Mouse (Mus musculus): Measurements from ENCODE around the gene Rpl18a. TPM values are rescaled to one million over a fixed set of nuclear protein-coding genes. Genes with fewer than 3 reads are reported as not detected.

Rpl18a gene
- polyA plus RNA-seq, 1 experiment = 3,709 TPM

DNA sequence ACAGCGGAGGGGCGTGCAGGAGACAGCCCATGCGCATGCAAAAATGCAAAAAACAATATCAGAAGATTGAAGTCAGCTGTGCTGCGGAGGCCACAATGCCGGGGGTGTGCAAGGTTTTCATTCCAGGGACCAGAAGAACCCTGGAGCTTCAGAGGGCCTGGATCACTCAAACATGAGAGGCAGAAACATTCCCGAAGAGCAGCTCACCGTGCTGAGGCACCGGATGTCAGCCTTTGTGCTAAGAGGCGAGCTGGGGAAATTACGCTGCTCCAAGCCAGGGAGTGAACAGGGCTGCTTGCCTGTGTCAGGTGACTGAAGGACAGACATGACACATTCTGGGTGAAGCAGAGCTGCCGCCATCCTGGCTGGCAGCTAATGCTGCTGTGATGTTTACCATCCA lies 16.7 kb downstream of the Rpl18a start:
- TF ChIP-seq CTCF (conservative IDR thresholded peaks at IDR 0.05; ENCODE audit: insufficient read depth, insufficient read length, low read depth, low read length) (no peak), POLR2A (IDR thresholded peaks at IDR 0.05; ENCODE audit: low read depth, low read length) (no peak)
- Histone ChIP-seq H3K36me3 (ENCODE audit: control insufficient read depth, insufficient read depth, low read length) (no peaks in the 10 kb centered on the region), H3K4me3 (ENCODE audit: insufficient read depth, low read depth, low read length) (no peak overlapping the region), H3K27me3 (replicated peaks; ENCODE audit: control insufficient read depth, insufficient read depth, low read length) (no peaks in the 10 kb centered on the region), H3K27ac (ENCODE audit: insufficient read depth, low read depth, low read length) (peak overlapping the region; percentile 43; the same call in 1 of the 2 replicates), H3K4me1 (ENCODE audit: control insufficient read depth, insufficient read depth, low read length) (no peaks in the 10 kb centered on the region)
- no peak for DNase-seq
- WGBS = 25% methylated on average over 11 of the region's 11 CpGs

DNA sequence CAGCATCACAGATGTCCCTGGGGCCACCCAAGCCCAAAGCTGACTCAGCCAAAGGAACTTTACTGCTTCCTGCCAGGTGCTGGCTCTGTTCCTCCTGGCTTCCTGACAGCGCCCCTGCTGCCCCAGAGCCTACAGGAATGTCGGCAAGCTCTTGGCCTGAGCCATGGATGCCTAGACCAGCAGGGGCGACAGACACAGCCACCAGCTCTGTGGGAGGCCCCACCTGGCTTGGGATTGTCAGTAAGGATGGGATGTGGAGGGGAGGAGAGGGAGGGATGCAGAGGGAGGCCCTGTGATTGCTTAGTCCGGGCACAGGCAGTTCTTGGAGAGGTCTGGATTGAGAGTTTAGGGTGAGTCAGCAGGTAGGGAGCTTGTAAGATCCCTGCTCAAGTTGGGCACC lies 17.1 kb downstream of the Rpl18a start:
- 8% methylated on average over 4 of the region's 4 CpGs for WGBS

GRCm38 (mm10) chr8:70879500-70879899 lies 17.7 kb downstream of the Rpl18a start:
- H3K27ac ChIP-seq (ENCODE audit: insufficient read depth, low read depth, low read length) = no peak overlapping the region
- H3K36me3 ChIP-seq (ENCODE audit: control insufficient read depth, insufficient read depth, low read length) = no peaks in the 10 kb centered on the region
- no peaks in the 10 kb centered on the region for H3K27me3 ChIP-seq (replicated peaks; ENCODE audit: control insufficient read depth, insufficient read depth, low read length)
- 72% methylated on average over 4 of the region's 4 CpGs for WGBS
- no peak overlapping the region for H3K4me3 ChIP-seq (ENCODE audit: insufficient read depth, low read depth, low read length)
- DNase-seq = no peak
- H3K4me1 ChIP-seq (ENCODE audit: control insufficient read depth, insufficient read depth, low read length) = no peaks in the 10 kb centered on the region
- TF ChIP-seq CTCF (conservative IDR thresholded peaks at IDR 0.05; ENCODE audit: insufficient read depth, insufficient read length, low read depth, low read length) (no peak), POLR2A (IDR thresholded peaks at IDR 0.05; ENCODE audit: low read depth, low read length) (no peak)

More for the DNA sequence above, 17.1 kb downstream of the Rpl18a start:
- no peak for TF ChIP-seq POLR2A (IDR thresholded peaks at IDR 0.05; ENCODE audit: low read depth, low read length)
- TF ChIP-seq CTCF (conservative IDR thresholded peaks at IDR 0.05; ENCODE audit: insufficient read depth, insufficient read length, low read depth, low read length) = no peak
- Histone ChIP-seq H3K27me3 (replicated peaks; ENCODE audit: control insufficient read depth, insufficient read depth, low read length) (no peaks in the 10 kb centered on the region), H3K4me1 (ENCODE audit: control insufficient read depth, insufficient read depth, low read length) (no peaks in the 10 kb centered on the region), H3K27ac (ENCODE audit: insufficient read depth, low read depth, low read length) (peak overlapping the region; percentile 43; the same call in 1 of the 2 replicates), H3K36me3 (ENCODE audit: control insufficient read depth, insufficient read depth, low read length) (no peaks in the 10 kb centered on the region), H3K4me3 (ENCODE audit: insufficient read depth, low read depth, low read length) (no peak overlapping the region)
- peak; percentile 55 for DNase-seq

- Histone ChIP-seq H3K4me1 (ENCODE audit: control insufficient read depth, insufficient read depth, low read length) (no peaks in the 10 kb centered on the region), H3K36me3 (ENCODE audit: control insufficient read depth, insufficient read depth, low read length) (no peaks in the 10 kb centered on the region), H3K27me3 (replicated peaks; ENCODE audit: control insufficient read depth, insufficient read depth, low read length) (no peaks in the 10 kb centered on the region), H3K4me3 (ENCODE audit: insufficient read depth, low read depth, low read length) (no peak overlapping the region), H3K27ac (ENCODE audit: insufficient read depth, low read depth, low read length) (no peak overlapping the region)
- DNase-seq = no peak
- WGBS = 53% methylated on average over 2 of the region's 2 CpGs
- TF ChIP-seq CTCF (conservative IDR thresholded peaks at IDR 0.05; ENCODE audit: insufficient read depth, insufficient read length, low read depth, low read length) = no peak
- TF ChIP-seq POLR2A (IDR thresholded peaks at IDR 0.05; ENCODE audit: low read depth, low read length) = no peak
These were observed 19.0 kb downstream of the Rpl18a start for GRCm38 (mm10) chr8:70878178-70878577.

GRCm38 (mm10) chr8:70876382-70876781 lies 20.8 kb downstream of the Rpl18a start:
- no peak overlapping the region for H3K27ac ChIP-seq (ENCODE audit: insufficient read depth, low read depth, low read length)
- no peaks in the 10 kb centered on the region; the same call in 1 of the 2 replicates for H3K4me1 ChIP-seq (ENCODE audit: control insufficient read depth, insufficient read depth, low read length)
- H3K4me3 ChIP-seq (ENCODE audit: insufficient read depth, low read depth, low read length) = no peak overlapping the region
- TF ChIP-seq POLR2A (IDR thresholded peaks at IDR 0.05; ENCODE audit: low read depth, low read length) (no peak), CTCF (conservative IDR thresholded peaks at IDR 0.05; ENCODE audit: insufficient read depth, insufficient read length, low read depth, low read length) (no peak)
- H3K36me3 ChIP-seq (ENCODE audit: control insufficient read depth, insufficient read depth, low read length) = no peaks in the 10 kb centered on the region
- 53% methylated on average over 4 of the region's 4 CpGs for WGBS
- no peak for DNase-seq
- no peaks in the 10 kb centered on the region for H3K27me3 ChIP-seq (replicated peaks; ENCODE audit: control insufficient read depth, insufficient read depth, low read length)

GRCm38 (mm10) chr8:70874441-70874840 lies 22.8 kb downstream of the Rpl18a start:
- Histone ChIP-seq H3K4me3 (ENCODE audit: insufficient read depth, low read depth, low read length) (no peak overlapping the region), H3K27me3 (replicated peaks; ENCODE audit: control insufficient read depth, insufficient read depth, low read length) (no peaks in the 10 kb centered on the region), H3K36me3 (ENCODE audit: control insufficient read depth, insufficient read depth, low read length) (no peaks in the 10 kb centered on the region), H3K27ac (ENCODE audit: insufficient read depth, low read depth, low read length) (no peak overlapping the region), H3K4me1 (ENCODE audit: control insufficient read depth, insufficient read depth, low read length) (peaks cover under 1% of the 10 kb centered on the region; the same call in 1 of the 2 replicates)
- TF ChIP-seq POLR2A (IDR thresholded peaks at IDR 0.05; ENCODE audit: low read depth, low read length) = no peak
- TF ChIP-seq CTCF (conservative IDR thresholded peaks at IDR 0.05; ENCODE audit: insufficient read depth, insufficient read length, low read depth, low read length) = no peak
- no peak for DNase-seq
- whole genome bisulfite sequencing = 89% methylated on average over 13 of the region's 13 CpGs

GRCm38 (mm10) chr8:70873364-70873985 lies 23.7 kb downstream of the Rpl18a start, which contains the start of gene Ccdc124:
Gene Ccdc124 (minus strand): TSS chr8:70873935.
- DNase-seq = peak; percentile 97
- H3K27ac ChIP-seq (ENCODE audit: insufficient read depth, low read depth, low read length) = peak within 1 kb of the TSS; percentile 91
- peak; percentile 81 for TF ChIP-seq CTCF (conservative IDR thresholded peaks at IDR 0.05; ENCODE audit: insufficient read depth, insufficient read length, low read depth, low read length)
- TF ChIP-seq POLR2A (IDR thresholded peaks at IDR 0.05; ENCODE audit: low read depth, low read length) = peak; percentile 9
- WGBS = 1% methylated on average over 46 of the region's 46 CpGs
- H3K4me1 ChIP-seq (ENCODE audit: control insufficient read depth, insufficient read depth, low read length) = peaks cover 2% of the 10 kb centered on the region; the same call in 1 of the 2 replicates
- H3K4me3 ChIP-seq (ENCODE audit: insufficient read depth, low read depth, low read length) = peak within 1 kb of the TSS; percentile 65
- H3K27me3 ChIP-seq (replicated peaks; ENCODE audit: control insufficient read depth, insufficient read depth, low read length) = no peaks in the 10 kb centered on the region
- no peaks in the 10 kb centered on the region for H3K36me3 ChIP-seq (ENCODE audit: control insufficient read depth, insufficient read depth, low read length)

Data from kidney, adult 2 months (tissue).